Mouse (Mus musculus): ENCODE results near the gene Gse1.

GRCm38 (mm10) chr8:120518736-120519534 lies 290.7 kb downstream of the Gse1 start:
- TF ChIP-seq CTCF (conservative IDR thresholded peaks at IDR 0.05; ENCODE audit: insufficient read depth, insufficient read length, low read depth, low read length), result no peak
- no peak for TF ChIP-seq POLR2A (IDR thresholded peaks at IDR 0.05; ENCODE audit: low read depth, low read length)

Data from kidney, adult 2 months (tissue).